ENCODE assay signal across 8 mouse cellular contexts in genomic region chr14:58300411-58300887, GRCm38 (mm10).
DNase-seq lines count a peak whose midpoint lies in the region.
"Had no signal": no experiment of that assay in that cellular context is flagged by ENCODE, and none has a peak within 500 bp of the region (broad histone marks: within the 10 kb centered on the region; RNA-seq: fewer than 3 reads in every experiment).

No protein-coding gene starts in this region.

- peak; percentile 8 for DNase-seq in kidney, adult 18-20 months
- DNase-seq in kidney, adult 11 months, result no peak
- DNase-seq in Muller cell, postnatal 12 days (ENCODE audit: inconsistent ontology term), result peak; percentile 3
- peak; percentile 65 for DNase-seq in fibroblast of lung, adult 2 months (ENCODE audit: low read depth)
- peak; percentile 40 for DNase-seq in ovary, adult 18-20 months (ENCODE audit: low spot score)
- no peak for DNase-seq in layer of hippocampus, adult 9-11 months
- DNase-seq in gastrocnemius, adult 18-20 months (ENCODE audit: low spot score), result no peak
- DNase-seq: cerebellum, postnatal 14 days had no signal

Comparison
In these comparisons a context has a peak if more than half of its experiments do, and no peak if none do; other contexts are left out.
1. DNase-seq: peak in kidney, adult 18-20 months (single experiment), Muller cell, postnatal 12 days (single experiment), fibroblast of lung, adult 2 months (single experiment) and ovary, adult 18-20 months (single experiment); none in kidney, adult 11 months (single experiment), layer of hippocampus, adult 9-11 months (single experiment) and gastrocnemius, adult 18-20 months (single experiment).